Comparison of ENCODE assay signal across 7 mouse cellular contexts in genomic region chr11:54859322-54860165, GRCm38 (mm10). TPM values are rescaled to one million over a fixed set of nuclear protein-coding genes. Genes with fewer than 3 reads are reported as not detected.
DNase-seq lines count a peak whose midpoint lies in the region; ATAC-seq and TF ChIP-seq lines count a peak whose summit lies in the region.

No protein-coding gene starts in this region.

- WGBS in spleen, adult 2 months, result 29% methylated on average over 11 of the region's 11 CpGs
- WGBS in hindbrain, embryonic 15.5 days, result 26% methylated on average over 11 of the region's 11 CpGs
- WGBS in midbrain, embryonic 13.5 days, result 25% methylated on average over 11 of the region's 11 CpGs

- no peak overlapping the region; the same call in 1 of the 2 replicates for H3K4me3 ChIP-seq in spleen, adult 2 months (ENCODE audit: extremely low read depth, insufficient read depth, insufficient read length)
- peak overlapping the region; percentile 53 for H3K4me3 ChIP-seq in hindbrain, embryonic 15.5 days
- H3K4me3 ChIP-seq in midbrain, embryonic 13.5 days (replicated peaks), result peak overlapping the region; percentile 63

- H3K4me1 ChIP-seq in spleen, adult 2 months (ENCODE audit: control insufficient read depth, insufficient read depth, insufficient read length), result no peaks in the 10 kb centered on the region; the same call in 1 of the 2 replicates
- peaks cover 17% of the 10 kb centered on the region for H3K4me1 ChIP-seq in hindbrain, embryonic 15.5 days (replicated peaks)
- H3K4me1 ChIP-seq in midbrain, embryonic 13.5 days (replicated peaks), result peaks cover 13% of the 10 kb centered on the region

- TF ChIP-seq CTCF in spleen, adult 2 months (IDR thresholded peaks at IDR 0.05; ENCODE audit: extremely low read depth, insufficient read depth, insufficient read length, insufficient replicate concordance), result peak; percentile 43; the same call in 1 of the 2 replicates

- no peak overlapping the region for H3K27ac ChIP-seq in spleen, adult 2 months (ENCODE audit: insufficient read depth, low read length)
- peak overlapping the region; percentile 81 for H3K27ac ChIP-seq in hindbrain, embryonic 15.5 days (replicated peaks)
- peak overlapping the region; percentile 79 for H3K27ac ChIP-seq in midbrain, embryonic 13.5 days

- peak overlapping the region; percentile 83 for H3K4me2 ChIP-seq in hindbrain, embryonic 15.5 days
- H3K4me2 ChIP-seq in midbrain, embryonic 13.5 days (replicated peaks), result peak overlapping the region; percentile 78

- no peak for TF ChIP-seq POLR2A in spleen, adult 2 months (IDR thresholded peaks at IDR 0.05; ENCODE audit: low read depth, low read length)

- H3K9me3 ChIP-seq in hindbrain, embryonic 15.5 days, result no peaks in the 10 kb centered on the region
- no peaks in the 10 kb centered on the region for H3K9me3 ChIP-seq in midbrain, embryonic 13.5 days

- no peaks in the 10 kb centered on the region for H3K27me3 ChIP-seq in spleen, adult 2 months (ENCODE audit: control insufficient read depth, insufficient read depth, low read length)
- H3K27me3 ChIP-seq in hindbrain, embryonic 15.5 days, result no peaks in the 10 kb centered on the region
- H3K27me3 ChIP-seq in midbrain, embryonic 13.5 days, result no peaks in the 10 kb centered on the region

- ATAC-seq in hindbrain, embryonic 15.5 days (ENCODE audit: low FRiP score, low read depth), result no peak
- ATAC-seq in midbrain, embryonic 13.5 days, result no peak
- no peak for ATAC-seq in frontal cortex, adult (ENCODE audit: low TSS enrichment)

- peak in 1 of 2 experiments; percentile 24 for DNase-seq in spleen, adult 2 months (ENCODE audit: low read depth in 1 of 2, low spot score in 2 of 2)
- no peak for DNase-seq in spleen, postnatal 4 days (ENCODE audit: low spot score in 2 of 2)
- peak; percentile 68 for DNase-seq in embryo, embryonic 11 days
- DNase-seq in yolk sac, embryonic 10.5 days (ENCODE audit: low spot score), result no peak

- peak overlapping the region; percentile 72 for H3K9ac ChIP-seq in hindbrain, embryonic 15.5 days
- peak overlapping the region; percentile 78 for H3K9ac ChIP-seq in midbrain, embryonic 13.5 days (replicated peaks)

- H3K36me3 ChIP-seq in spleen, adult 2 months (ENCODE audit: control insufficient read depth, insufficient read depth, low read length), result no peaks in the 10 kb centered on the region
- no peaks in the 10 kb centered on the region for H3K36me3 ChIP-seq in hindbrain, embryonic 15.5 days
- H3K36me3 ChIP-seq in midbrain, embryonic 13.5 days, result no peaks in the 10 kb centered on the region

RNA-seq across cellular contexts. Expression of gene Lyrm7, which starts 1.2 kb away (rescaled TPM):
- 0.42 and 0.48 TPM in 2 replicates for polyA plus RNA-seq in spleen, adult 2 months (2012; rRNA removed)
- 10.2 and 12.2 TPM in 2 replicates for polyA plus RNA-seq in hindbrain, embryonic 15.5 days (2015; fragmentation: Nextera tagmentation; extraction: Ambion mirVana)
- 7.1 and 11.2 TPM in 2 replicates for polyA plus RNA-seq in midbrain, embryonic 13.5 days (2015; fragmentation: Nextera tagmentation; extraction: Ambion mirVana)

RNA-seq across cellular contexts. Expression of gene Hint1, which starts 6.6 kb away (rescaled TPM):
- 164 and 168 TPM in 2 replicates for polyA plus RNA-seq in spleen, adult 2 months (2012; rRNA removed)
- 770 and 780 TPM in 2 replicates for polyA plus RNA-seq in hindbrain, embryonic 15.5 days (2015; fragmentation: Nextera tagmentation; extraction: Ambion mirVana)
- polyA plus RNA-seq in midbrain, embryonic 13.5 days (2015; fragmentation: Nextera tagmentation; extraction: Ambion mirVana), result 703 and 771 TPM in 2 replicates

RNA-seq across cellular contexts. Expression of gene Gpx3, which starts 42.7 kb away (rescaled TPM):
- polyA plus RNA-seq in spleen, adult 2 months (2012; rRNA removed), result 62.8 and 70.0 TPM in 2 replicates
- 63.5 and 67.4 TPM in 2 replicates for polyA plus RNA-seq in hindbrain, embryonic 15.5 days (2015; fragmentation: Nextera tagmentation; extraction: Ambion mirVana)
- polyA plus RNA-seq in midbrain, embryonic 13.5 days (2015; fragmentation: Nextera tagmentation; extraction: Ambion mirVana), result 19.6 and 21.4 TPM in 2 replicates
